Mouse (Mus musculus) MEL-GATA-1-ER (cell line): ENCODE data around the gene Fanci.
A peak's percentile ranks its signal among the peaks of the same experiment; 100 is the strongest.

Experiments
- DNase-seq: peaks from one replicate; pipeline ENCODE4 v3.0.0-alpha.2; 2012; ENCODE audit warnings: low read depth; ENCODE audit errors: extremely low read depth

Fanci gene

GRCm38 (mm10) chr7:79387140-79387539 lies 4.6 kb upstream of the Fanci start:
- no peak for DNase-seq

GRCm38 (mm10) chr7:79387991-79388390 lies 3.7 kb upstream of the Fanci start:
- DNase-seq = no peak

DNA sequence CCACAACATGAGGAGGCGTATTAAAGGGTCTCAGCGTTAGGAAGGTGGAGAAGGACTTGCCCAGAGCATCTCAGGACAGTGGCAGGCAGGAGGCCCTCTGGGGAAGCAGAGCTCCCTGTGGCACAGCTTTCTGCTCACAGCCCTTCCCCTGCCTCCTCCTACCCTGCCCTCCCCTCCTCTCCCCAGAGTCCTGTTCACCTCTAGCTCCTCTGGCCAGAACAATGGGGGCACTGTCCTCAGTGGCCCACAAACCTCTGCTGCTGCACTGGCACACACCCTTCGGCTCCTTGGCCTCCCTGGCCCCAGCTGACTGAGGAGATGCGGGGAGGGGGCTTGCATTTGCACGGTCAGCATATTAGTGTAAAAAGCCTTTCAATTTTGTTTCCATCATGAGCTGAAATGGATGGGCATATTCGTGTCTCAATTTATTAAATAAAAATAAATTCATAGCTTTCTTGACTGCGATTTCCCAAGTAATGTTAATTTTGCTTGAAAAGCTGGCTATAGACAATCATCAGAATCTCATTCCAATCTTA lies 3.0 kb upstream of the Fanci start:
- DNase-seq = no peak

- DNase-seq = no peak
Observed at GRCm38 (mm10) chr7:79390141-79390708, 1.5 kb upstream of the Fanci start.

- DNase-seq = no peak
Observed at GRCm38 (mm10) chr7:79391471-79391870, 258 bp upstream of the Fanci start.

- DNase-seq = peak; percentile 52
Observed at GRCm38 (mm10) chr7:79392860-79393513, 1.3 kb downstream of the Fanci start.

- DNase-seq = no peak
Observed at GRCm38 (mm10) chr7:79393924-79394323, 2.2 kb downstream of the Fanci start.

DNA sequence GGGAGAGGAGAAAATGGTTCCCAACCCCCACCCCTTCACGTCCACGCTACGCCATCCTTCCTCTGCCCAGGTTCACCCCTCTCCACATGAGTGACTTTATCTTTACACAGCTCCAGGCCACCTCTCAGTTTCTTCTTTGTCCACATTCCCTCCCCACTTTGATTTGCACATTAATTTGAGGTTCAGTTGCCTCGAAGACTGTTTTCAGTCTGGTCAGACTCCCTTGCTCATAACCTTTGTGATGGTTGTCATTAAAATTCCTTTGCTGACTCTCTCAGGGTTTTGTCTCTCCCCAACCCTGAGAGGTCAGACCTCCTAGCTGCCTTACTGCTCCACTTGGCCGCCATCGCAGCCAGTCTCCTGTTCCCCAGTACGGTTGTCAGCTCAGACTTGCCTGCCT lies 2.9 kb downstream of the Fanci start:
- DNase-seq = no peak

DNA sequence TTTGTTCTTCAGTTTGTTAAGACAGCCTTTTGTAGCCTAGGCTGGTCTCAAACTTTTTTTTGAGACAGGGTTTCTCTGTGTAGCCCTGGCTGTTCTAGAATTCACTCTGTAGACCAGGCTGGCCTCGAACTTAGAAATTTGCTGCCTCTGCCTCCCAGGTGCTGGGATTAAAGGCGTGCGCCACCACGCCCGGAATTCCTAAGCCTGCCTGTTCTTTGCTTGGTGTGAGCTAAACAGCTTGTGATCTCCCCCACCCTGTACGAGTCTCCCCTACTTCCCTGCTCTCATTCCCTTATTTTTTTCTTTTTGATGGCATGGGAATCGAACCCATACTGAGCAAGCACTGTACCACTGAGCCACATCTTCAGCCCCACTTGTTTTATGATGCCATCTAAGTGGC lies 3.5 kb downstream of the Fanci start:
- DNase-seq = no peak

DNA sequence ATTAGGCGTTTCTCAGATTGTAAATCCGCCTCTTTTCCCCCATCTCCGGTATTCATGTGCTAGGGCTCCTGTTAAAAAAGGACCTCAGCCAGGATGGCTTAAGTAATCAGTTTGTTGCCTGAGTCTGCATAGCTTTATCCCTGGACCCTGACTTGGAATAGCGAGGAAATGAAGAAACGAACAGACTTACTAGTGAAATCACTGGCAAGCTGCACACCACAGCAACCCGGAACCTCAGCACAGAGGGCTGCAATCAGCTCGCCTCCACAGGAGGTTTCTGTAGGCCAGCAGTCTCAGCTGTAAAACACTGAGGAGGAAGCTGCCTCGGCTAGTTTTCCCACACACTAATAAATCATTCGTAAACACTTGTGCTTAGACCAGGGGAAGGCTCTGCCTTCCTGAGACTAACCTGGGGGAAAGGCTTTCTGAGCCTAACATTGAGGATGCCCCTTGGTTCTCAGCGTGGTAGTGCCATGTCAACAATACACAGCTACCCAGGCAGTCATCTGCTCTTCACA lies 5.8 kb downstream of the Fanci start:
- no peak for DNase-seq

GRCm38 (mm10) chr7:79398426-79398825 lies 6.7 kb downstream of the Fanci start:
- DNase-seq = no peak

DNA sequence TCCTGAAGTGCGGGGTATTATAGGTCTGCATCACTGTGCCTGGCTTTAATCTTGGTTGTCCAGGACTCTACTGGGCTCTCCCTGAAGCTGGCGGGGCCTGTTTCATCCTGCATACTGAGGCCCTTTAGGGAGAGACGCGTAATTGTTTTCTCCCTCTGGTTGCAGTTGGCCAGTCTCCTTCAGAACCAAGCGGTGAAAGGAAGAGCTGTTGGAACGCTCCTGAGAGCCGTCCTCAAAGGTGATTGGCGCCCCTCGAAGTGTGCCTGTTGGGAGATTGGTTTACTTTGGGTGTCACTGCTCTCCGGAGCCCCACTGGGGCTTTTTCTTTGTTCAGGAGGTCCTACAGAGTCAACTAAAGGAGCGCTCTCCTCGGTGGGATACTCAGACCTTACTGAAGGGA lies 7.2 kb downstream of the Fanci start:
- no peak for DNase-seq

- DNase-seq = no peak
Observed at GRCm38 (mm10) chr7:79400296-79400695, 8.6 kb downstream of the Fanci start.

GRCm38 (mm10) chr7:79414449-79415375 lies 23.0 kb downstream of the Fanci start:
- no peak for DNase-seq

- no peak for DNase-seq
Observed at GRCm38 (mm10) chr7:79419950-79420349, 28.2 kb downstream of the Fanci start.

DNA sequence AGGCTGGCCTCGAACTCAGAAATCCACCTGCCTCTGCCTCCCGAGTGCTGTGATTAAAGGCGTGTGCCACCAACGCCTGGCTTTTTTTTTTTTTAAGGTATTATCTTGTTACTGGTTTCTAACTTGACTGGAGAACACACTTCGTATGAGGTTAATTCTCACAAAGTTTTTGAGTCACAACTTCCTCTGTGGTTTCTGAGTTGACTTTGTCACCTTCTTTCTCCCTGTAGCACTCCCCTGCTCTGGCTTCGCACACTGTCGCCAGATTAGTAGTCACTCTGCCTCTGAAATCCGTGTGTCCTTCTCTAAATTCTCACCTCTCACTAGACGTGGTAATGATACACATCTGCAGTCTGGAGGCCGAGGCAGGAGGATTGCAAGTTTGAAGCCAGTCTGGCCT lies 31.1 kb downstream of the Fanci start:
- no peak for DNase-seq

DNA sequence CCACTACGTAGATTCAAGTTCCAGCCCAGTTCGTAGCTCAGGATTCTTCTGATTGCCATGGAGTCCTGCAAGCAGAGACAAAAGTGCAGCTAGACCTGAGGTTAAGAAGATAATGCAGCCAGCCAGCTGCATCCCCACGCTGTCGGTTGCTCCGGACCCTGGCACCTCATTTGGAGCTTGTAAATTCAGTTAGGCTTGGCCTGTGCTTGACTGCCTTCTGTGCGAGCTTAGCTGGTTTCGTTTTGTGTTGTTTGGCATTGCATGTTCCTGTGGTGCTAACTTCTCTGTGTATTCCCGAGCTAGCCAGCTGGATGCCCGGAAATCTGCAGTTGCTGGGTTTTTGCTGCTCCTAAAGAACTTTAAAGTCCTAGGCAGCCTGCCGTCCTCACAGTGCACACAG lies 34.1 kb downstream of the Fanci start:
- no peak for DNase-seq

DNA sequence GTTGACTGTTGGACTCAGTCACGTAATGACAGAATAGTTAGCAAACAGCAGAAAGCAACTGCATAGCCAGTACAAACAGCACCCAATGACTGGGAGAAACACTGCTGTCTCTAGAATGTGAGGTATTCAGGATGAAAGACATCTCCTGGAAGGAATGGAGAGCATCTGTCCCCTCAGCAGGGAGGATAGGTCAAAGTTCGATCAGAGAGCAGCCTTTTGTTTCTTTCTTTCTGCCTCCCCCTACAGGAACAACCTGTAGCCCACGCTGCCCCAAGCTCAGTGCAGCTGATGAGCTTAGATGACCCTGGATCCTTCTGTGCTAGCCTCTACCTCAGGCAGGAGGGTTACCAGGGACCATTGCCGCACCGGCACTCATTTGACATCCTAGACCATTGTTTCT lies 36.5 kb downstream of the Fanci start:
- no peak for DNase-seq

DNA sequence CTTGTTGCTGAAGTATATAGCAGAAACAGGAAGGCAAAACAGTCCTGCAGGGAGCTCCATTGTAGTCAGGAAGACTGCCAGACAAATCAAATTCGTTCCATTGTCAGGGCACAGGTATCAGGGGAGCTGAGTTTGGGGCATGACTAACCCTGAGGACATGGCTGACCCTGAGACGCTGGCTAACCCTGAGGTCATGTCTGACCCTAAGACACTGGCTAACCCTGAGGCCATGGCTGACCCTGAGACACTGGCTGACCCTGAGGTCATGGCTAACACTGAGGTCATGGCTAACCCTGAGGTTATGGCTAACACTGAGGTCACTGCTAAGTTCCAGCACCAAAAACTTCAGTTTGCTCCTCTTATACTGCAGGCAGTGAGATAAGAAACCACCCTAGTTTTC lies 48.3 kb downstream of the Fanci start:
- no peak for DNase-seq

DNA sequence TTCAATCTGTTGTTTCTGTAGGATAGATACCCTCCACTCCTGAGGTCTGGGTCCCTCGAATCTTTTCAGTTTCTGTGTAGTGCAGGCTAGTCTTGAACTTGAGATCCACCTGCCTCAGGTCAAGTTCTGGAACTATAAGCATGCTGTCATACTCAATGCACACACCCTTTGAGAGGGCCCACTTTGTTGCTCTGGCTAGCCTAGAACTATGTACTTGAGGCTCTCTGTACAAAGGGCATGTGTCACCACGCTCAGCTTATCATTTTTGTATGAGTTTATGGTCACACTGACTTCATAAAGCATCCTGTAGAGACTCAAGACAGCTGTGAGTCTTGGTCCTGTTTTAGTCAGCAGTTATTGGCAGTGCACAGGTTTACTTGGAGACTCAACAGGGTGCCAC lies 55.3 kb downstream of the Fanci start:
- no peak for DNase-seq

DNA sequence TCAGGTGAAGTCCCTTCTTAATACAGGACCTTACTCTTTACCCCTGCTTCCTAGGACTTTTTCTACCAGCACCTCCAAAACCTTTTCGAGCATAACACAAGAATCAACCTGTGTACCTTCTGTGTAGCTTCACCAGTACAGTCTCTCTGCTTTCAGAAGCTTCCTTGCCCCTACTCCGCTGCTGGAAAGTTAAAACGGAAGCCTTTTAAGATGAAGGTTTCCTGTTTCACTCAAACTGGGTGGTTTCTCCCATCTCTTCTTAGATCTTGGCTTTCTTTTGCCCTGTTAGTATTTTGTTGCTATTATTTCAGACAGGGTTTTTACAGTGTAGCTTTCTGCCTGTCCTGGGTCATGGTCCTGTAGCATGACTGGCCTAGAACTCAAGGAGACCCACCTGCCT lies 55.8 kb downstream of the Fanci start:
- DNase-seq = no peak

DNA sequence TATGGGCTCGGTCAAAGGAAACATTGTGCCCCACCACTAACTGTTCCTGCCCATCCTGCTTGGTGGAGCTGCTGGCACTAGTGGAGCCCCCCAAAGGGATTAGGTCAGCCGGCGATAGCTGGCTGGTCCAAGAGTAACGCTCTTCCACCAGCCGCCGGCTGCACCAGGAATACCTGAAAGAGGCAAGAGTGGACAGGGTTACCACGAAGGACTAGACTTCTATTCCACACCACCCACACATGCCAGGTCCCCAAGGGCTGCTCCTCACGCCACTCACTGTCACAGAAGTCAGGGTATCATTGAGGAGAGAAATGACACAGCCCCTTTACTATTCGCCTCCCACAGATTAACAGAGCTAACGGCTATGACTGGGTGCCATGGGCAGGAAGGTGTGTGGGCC lies 70.0 kb downstream of the Fanci start:
- no peak for DNase-seq
